Mouse (Mus musculus): ENCODE results near the gene Fancm. TPM values are rescaled to one million over a fixed set of nuclear protein-coding genes. Genes with fewer than 3 reads are reported as not detected.

Gene Fancm
- polyA plus RNA-seq (2012; fragmentation: generic; extraction: Trizol): 1.2 TPM

DNA sequence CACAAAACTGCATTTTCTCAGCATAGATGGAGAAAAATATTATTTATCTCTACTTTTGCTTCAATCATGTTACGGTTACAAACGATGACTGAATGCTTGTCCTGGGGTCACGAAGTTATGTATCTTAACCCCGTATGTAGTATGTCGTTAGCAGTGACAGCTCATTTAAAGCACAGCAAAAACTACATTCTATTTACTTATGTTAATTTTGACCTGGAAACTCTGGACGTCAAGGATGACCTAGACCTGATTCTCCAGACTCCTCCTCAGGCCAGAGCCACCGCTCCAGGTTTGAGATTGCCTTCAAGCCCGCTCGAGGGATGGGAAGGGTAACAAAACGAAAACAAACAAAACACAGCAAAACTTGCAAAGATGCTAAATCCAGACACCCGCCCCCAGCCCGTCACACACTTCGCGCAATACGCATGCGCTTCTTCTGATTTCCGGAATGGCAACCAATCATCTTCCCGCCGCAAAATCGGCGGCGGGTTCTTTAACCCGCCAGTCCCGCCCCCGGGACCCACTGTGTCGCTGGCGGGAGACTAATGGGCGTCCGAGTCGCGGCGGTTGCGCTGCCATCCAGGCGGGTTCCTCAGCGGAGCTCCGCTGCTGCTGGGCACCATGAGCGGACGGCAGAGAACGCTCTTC is at the start of gene Fancm:
Gene Fancm (plus strand): TSS at position 519 of the 648 bp plus-strand sequence.
- H3K36me3 ChIP-seq (ENCODE audit: control insufficient read depth, insufficient read depth): peaks cover 6% of the 10 kb centered on the region
- peak within 1 kb of the TSS; percentile 64 for H3ac ChIP-seq (ENCODE audit: control insufficient read depth, insufficient read length)
- no peaks in the 10 kb centered on the region for H3K27me3 ChIP-seq (ENCODE audit: control insufficient read depth, insufficient read depth, insufficient read length)
- TF ChIP-seq TCF12 (IDR thresholded peaks at IDR 0.05; ENCODE audit: insufficient read depth, poor library complexity, severe bottlenecking) (no peak), USF1 (IDR thresholded peaks at IDR 0.05; ENCODE audit: low read depth) (no peak), TCF3 (IDR thresholded peaks at IDR 0.05; ENCODE audit: insufficient read length, low read depth) (no peak), POLR2A (IDR thresholded peaks at IDR 0.05; ENCODE audit: insufficient read length, low read depth) (peak; percentile 69), REST (IDR thresholded peaks at IDR 0.05; ENCODE audit: insufficient read depth, insufficient read length) (no peak), MYOG (IDR thresholded peaks at IDR 0.05; ENCODE audit: control insufficient read depth in 1 of 3, insufficient read depth in 1 of 3, insufficient read length in 2 of 3, low read depth in 2 of 3) (no peak), POLR2AphosphoS2 (IDR thresholded peaks at IDR 0.05; ENCODE audit: insufficient read length, low read depth) (peak; percentile 56), SRF (IDR thresholded peaks at IDR 0.05; ENCODE audit: control insufficient read depth, insufficient read length, low read depth) (no peak), MYOD1 (IDR thresholded peaks at IDR 0.05; ENCODE audit: control insufficient read depth in 1 of 3, insufficient read length in 2 of 3, low read depth in 2 of 3) (no peak), MAX (IDR thresholded peaks at IDR 0.05; ENCODE audit: low read depth) (no peak), CEBPB (IDR thresholded peaks at IDR 0.05; ENCODE audit: insufficient read depth, poor library complexity, severe bottlenecking) (no peak), E2F4 (IDR thresholded peaks at IDR 0.05; ENCODE audit: insufficient read depth) (peak; percentile 89)
- H3K79me2 ChIP-seq (ENCODE audit: control insufficient read depth, insufficient read depth): peaks cover 31% of the 10 kb centered on the region
- H3K4me3 ChIP-seq: peak within 1 kb of the TSS; percentile 72
- peak within 1 kb of the TSS; percentile 93 for H3K4me2 ChIP-seq (ENCODE audit: low read depth)

DNA sequence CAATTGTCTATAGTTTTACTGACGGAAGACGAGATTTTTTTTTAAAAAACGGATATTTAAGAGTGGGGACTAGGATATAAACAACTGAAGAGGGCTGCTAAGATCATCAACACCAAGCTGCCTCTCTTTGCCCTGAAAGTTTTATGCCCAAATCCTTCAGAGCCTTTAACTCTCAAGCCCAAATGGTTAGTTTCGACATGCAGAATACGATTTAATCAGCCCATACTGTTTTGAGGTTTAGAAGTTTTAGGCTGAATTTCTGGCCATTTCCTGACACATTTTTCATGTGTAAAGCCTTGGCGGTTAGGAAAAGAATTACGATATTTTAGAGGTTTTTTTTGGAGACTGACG is 39.6 kb upstream of the Fancm start:
- TF ChIP-seq CEBPB (IDR thresholded peaks at IDR 0.05; ENCODE audit: insufficient read depth, poor library complexity, severe bottlenecking): no peak
- no peak for TF ChIP-seq MYOG (IDR thresholded peaks at IDR 0.05; ENCODE audit: control insufficient read depth in 1 of 3, insufficient read depth in 1 of 3, insufficient read length in 2 of 3, low read depth in 2 of 3)
- TF ChIP-seq USF1 (IDR thresholded peaks at IDR 0.05; ENCODE audit: low read depth): no peak
- TF ChIP-seq MYOD1 (IDR thresholded peaks at IDR 0.05; ENCODE audit: control insufficient read depth in 1 of 3, insufficient read length in 2 of 3, low read depth in 2 of 3): no peak
- TF ChIP-seq TCF12 (IDR thresholded peaks at IDR 0.05; ENCODE audit: insufficient read depth, poor library complexity, severe bottlenecking): no peak
- no peak for TF ChIP-seq MAX (IDR thresholded peaks at IDR 0.05; ENCODE audit: low read depth)
- no peak for TF ChIP-seq TCF3 (IDR thresholded peaks at IDR 0.05; ENCODE audit: insufficient read length, low read depth)
- TF ChIP-seq POLR2A (IDR thresholded peaks at IDR 0.05; ENCODE audit: insufficient read length, low read depth): no peak
- TF ChIP-seq SRF (IDR thresholded peaks at IDR 0.05; ENCODE audit: control insufficient read depth, insufficient read length, low read depth): no peak
- no peak for TF ChIP-seq POLR2AphosphoS2 (IDR thresholded peaks at IDR 0.05; ENCODE audit: insufficient read length, low read depth)
- no peak for TF ChIP-seq E2F4 (IDR thresholded peaks at IDR 0.05; ENCODE audit: insufficient read depth)
- TF ChIP-seq REST (IDR thresholded peaks at IDR 0.05; ENCODE audit: insufficient read depth, insufficient read length): no peak
- Histone ChIP-seq H3K4me2 (ENCODE audit: low read depth) (peak overlapping the region; percentile 57), H3ac (ENCODE audit: control insufficient read depth, insufficient read length) (peak overlapping the region; percentile 68), H3K27me3 (ENCODE audit: control insufficient read depth, insufficient read depth, insufficient read length) (no peaks in the 10 kb centered on the region), H3K4me3 (peak overlapping the region; percentile 68), H3K79me2 (ENCODE audit: control insufficient read depth, insufficient read depth) (peaks cover 45% of the 10 kb centered on the region), H3K36me3 (ENCODE audit: control insufficient read depth, insufficient read depth) (peaks cover 1% of the 10 kb centered on the region)

DNA sequence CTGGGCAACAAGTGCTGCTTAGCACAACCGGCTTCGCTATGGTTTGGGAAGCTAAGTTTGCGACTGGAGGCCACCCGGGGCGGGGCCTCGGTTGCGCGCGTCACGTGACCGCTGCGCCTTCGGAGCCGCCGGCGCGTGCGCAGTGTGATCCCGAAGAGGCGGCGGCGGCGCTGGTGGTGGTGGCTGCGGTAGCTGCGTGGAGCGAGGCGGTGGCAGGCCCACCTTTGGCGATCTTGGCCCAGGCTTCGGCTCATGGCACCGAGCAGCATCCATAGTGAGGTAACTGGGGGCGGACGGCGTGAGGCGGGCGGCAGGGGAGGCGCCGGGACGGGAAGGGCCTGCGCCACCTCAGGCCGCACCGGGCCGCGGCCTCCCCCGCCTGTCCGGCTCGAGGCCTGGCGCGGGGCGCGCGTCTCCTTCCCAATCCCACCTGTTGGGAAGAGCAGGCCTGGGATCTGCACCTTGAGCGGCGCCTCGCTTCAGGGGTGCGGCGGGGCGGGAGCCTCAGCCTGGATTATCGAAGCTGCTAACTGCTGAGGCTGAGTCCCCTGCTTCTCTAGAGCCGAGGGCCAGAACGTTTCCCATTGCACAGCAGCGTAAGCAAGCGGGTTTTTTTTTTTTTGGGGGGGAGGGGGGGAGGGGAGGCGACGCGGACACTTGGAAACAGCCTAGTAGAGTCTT is 39.1 kb upstream of the Fancm start, which contains the start of gene Prpf39:
Gene Prpf39 (plus strand): TSS at position 144 of the 681 bp plus-strand sequence.
- H3K4me2 ChIP-seq (ENCODE audit: low read depth): peak within 1 kb of the TSS; percentile 88
- H3K36me3 ChIP-seq (ENCODE audit: control insufficient read depth, insufficient read depth): peaks cover 5% of the 10 kb centered on the region
- H3K79me2 ChIP-seq (ENCODE audit: control insufficient read depth, insufficient read depth): peaks cover 50% of the 10 kb centered on the region

DNA sequence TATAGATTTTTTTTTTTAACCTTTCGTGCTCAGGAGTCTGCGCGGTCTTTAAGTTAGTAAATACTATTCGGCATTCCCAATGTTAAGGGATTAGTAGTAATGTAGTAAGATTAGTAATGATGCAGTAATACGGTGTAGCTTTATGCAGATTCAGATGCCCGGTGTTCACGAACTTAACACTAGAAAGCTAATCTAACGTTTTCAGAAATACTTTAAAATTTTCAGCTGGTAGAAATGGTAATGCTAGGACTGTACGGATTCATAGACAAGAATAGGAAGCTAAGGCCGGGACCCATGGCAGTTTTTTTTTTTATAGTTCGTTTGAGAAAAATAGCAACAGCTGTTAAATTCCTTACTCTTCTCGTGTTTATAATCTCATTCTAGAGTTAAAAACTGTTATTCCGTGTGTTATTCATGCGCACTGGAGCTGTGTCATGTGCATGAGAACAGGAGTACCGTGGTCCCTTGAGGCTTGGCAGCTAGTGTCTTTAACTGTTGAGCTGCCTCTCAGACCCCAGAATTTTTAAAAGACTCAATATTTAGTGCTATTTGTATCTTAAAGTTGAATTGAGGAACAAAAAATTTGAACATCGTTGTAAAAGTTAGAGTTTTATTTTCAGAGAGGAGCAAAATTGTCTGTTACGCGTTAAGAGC is 38.4 kb upstream of the Fancm start:
- H3K27me3 ChIP-seq (ENCODE audit: control insufficient read depth, insufficient read depth, insufficient read length): no peaks in the 10 kb centered on the region
- H3K79me2 ChIP-seq (ENCODE audit: control insufficient read depth, insufficient read depth): peaks cover 57% of the 10 kb centered on the region
- peak overlapping the region; percentile 68 for H3ac ChIP-seq (ENCODE audit: control insufficient read depth, insufficient read length)
- peak overlapping the region; percentile 88 for H3K4me2 ChIP-seq (ENCODE audit: low read depth)
- H3K4me3 ChIP-seq: peak overlapping the region; percentile 68
- peaks cover 9% of the 10 kb centered on the region for H3K36me3 ChIP-seq (ENCODE audit: control insufficient read depth, insufficient read depth)
- no peak for TF ChIP-seq USF1 (IDR thresholded peaks at IDR 0.05; ENCODE audit: low read depth)
- no peak for TF ChIP-seq POLR2A (IDR thresholded peaks at IDR 0.05; ENCODE audit: insufficient read length, low read depth)
- no peak for TF ChIP-seq SRF (IDR thresholded peaks at IDR 0.05; ENCODE audit: control insufficient read depth, insufficient read length, low read depth)
- TF ChIP-seq TCF3 (IDR thresholded peaks at IDR 0.05; ENCODE audit: insufficient read length, low read depth): no peak
- no peak for TF ChIP-seq MYOG (IDR thresholded peaks at IDR 0.05; ENCODE audit: control insufficient read depth in 1 of 3, insufficient read depth in 1 of 3, insufficient read length in 2 of 3, low read depth in 2 of 3)
- TF ChIP-seq E2F4 (IDR thresholded peaks at IDR 0.05; ENCODE audit: insufficient read depth): no peak
- no peak for TF ChIP-seq MAX (IDR thresholded peaks at IDR 0.05; ENCODE audit: low read depth)
- TF ChIP-seq POLR2AphosphoS2 (IDR thresholded peaks at IDR 0.05; ENCODE audit: insufficient read length, low read depth): no peak
- no peak for TF ChIP-seq TCF12 (IDR thresholded peaks at IDR 0.05; ENCODE audit: insufficient read depth, poor library complexity, severe bottlenecking)
- TF ChIP-seq REST (IDR thresholded peaks at IDR 0.05; ENCODE audit: insufficient read depth, insufficient read length): no peak
- TF ChIP-seq MYOD1 (IDR thresholded peaks at IDR 0.05; ENCODE audit: control insufficient read depth in 1 of 3, insufficient read length in 2 of 3, low read depth in 2 of 3): no peak
- no peak for TF ChIP-seq CEBPB (IDR thresholded peaks at IDR 0.05; ENCODE audit: insufficient read depth, poor library complexity, severe bottlenecking)

More for the DNA sequence above, 39.1 kb upstream of the Fancm start, which contains the start of gene Prpf39:
- peak within 1 kb of the TSS; percentile 68 for H3K4me3 ChIP-seq
- H3K27me3 ChIP-seq (ENCODE audit: control insufficient read depth, insufficient read depth, insufficient read length): no peaks in the 10 kb centered on the region
- peak within 1 kb of the TSS; percentile 68 for H3ac ChIP-seq (ENCODE audit: control insufficient read depth, insufficient read length)
- TF ChIP-seq TCF3 (IDR thresholded peaks at IDR 0.05; ENCODE audit: insufficient read length, low read depth) (peak; percentile 4), SRF (IDR thresholded peaks at IDR 0.05; ENCODE audit: control insufficient read depth, insufficient read length, low read depth) (no peak), TCF12 (IDR thresholded peaks at IDR 0.05; ENCODE audit: insufficient read depth, poor library complexity, severe bottlenecking) (no peak), CEBPB (IDR thresholded peaks at IDR 0.05; ENCODE audit: insufficient read depth, poor library complexity, severe bottlenecking) (no peak), USF1 (IDR thresholded peaks at IDR 0.05; ENCODE audit: low read depth) (peak; percentile 97), MAX (IDR thresholded peaks at IDR 0.05; ENCODE audit: low read depth) (no peak), POLR2A (IDR thresholded peaks at IDR 0.05; ENCODE audit: insufficient read length, low read depth) (peak; percentile 99), MYOD1 (IDR thresholded peaks at IDR 0.05; ENCODE audit: control insufficient read depth in 1 of 3, insufficient read length in 2 of 3, low read depth in 2 of 3) (peak in 2 of 3 experiments; percentile 13 to 47), POLR2AphosphoS2 (IDR thresholded peaks at IDR 0.05; ENCODE audit: insufficient read length, low read depth) (peak; percentile 97), REST (IDR thresholded peaks at IDR 0.05; ENCODE audit: insufficient read depth, insufficient read length) (peak; percentile 5), MYOG (IDR thresholded peaks at IDR 0.05; ENCODE audit: control insufficient read depth in 1 of 3, insufficient read depth in 1 of 3, insufficient read length in 2 of 3, low read depth in 2 of 3) (peak in 1 of 3 experiments; percentile 2), E2F4 (IDR thresholded peaks at IDR 0.05; ENCODE audit: insufficient read depth) (no peak)

Measured in myocyte (in vitro differentiated cells).